9 mouse cellular contexts compared by ENCODE assay signal in the genomic region with DNA sequence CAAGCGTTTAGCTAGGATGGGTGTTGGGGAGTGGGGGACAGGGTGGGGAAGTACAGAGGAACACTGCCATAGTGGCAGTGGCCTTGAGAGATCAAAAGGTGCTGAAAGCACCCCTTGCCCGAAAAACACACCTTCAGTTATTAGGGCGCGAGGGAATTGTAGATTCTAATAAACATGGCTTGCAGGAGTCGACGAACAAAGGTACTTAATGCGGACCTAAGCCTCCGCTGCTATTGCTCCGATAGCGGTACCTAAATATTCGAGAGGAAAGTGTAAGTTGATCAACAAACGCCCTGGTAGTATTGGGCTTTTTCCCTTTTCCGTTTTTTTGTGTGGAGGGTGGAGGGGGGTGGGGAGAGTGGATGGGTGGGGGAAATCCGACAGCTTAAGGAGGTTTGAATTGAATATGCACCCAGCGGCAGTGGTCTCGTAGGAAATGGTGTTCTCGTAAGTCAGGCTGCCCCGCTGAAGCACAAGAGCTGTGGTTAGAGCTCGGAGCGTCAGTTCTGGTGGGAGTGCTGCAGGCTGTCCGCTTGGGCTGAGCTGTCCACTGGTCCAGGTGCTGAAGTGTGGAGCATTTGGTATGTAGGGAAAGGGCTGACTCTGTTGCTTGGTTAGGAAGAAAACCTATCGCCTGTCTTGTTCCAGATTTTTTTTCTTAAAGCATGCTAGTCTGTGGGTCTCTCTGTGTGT.
DNase-seq lines count a peak whose midpoint lies in the region; ATAC-seq and TF ChIP-seq lines count a peak whose summit lies in the region.
"Had no signal": no experiment of that assay in that cellular context is flagged by ENCODE, and none has a peak within 500 bp of the region (broad histone marks: within the 10 kb centered on the region; RNA-seq: fewer than 3 reads in every experiment).

No protein-coding gene starts in this region.

- peak; percentile 23 to 29 for DNase-seq in cerebellum, adult 18-20 months
- no peak for DNase-seq in cerebellum, adult 11-12 months
- DNase-seq in cerebellum, postnatal 25 days, result peak; percentile 57 to 62
- DNase-seq in gastrocnemius, postnatal 10 days, result peak; percentile 84
- DNase-seq in limb, embryonic 10.5 days (ENCODE audit: low spot score), result peak; percentile 93
- DNase-seq in midbrain, embryonic 11.5 days (ENCODE audit: low spot score, missing footprints), result peak; percentile 97
- DNase-seq in stomach, postnatal 0 days (ENCODE audit: low spot score), result peak; percentile 86

- no peak overlapping the region for H3K27ac ChIP-seq in intestine, embryonic 15.5 days
- no peak overlapping the region for H3K27ac ChIP-seq in limb, embryonic 10.5 days
- H3K27ac ChIP-seq in midbrain, embryonic 11.5 days (ENCODE audit: low read depth, low read length), result peak overlapping the region; percentile 67; the same call in 1 of the 2 replicates
- H3K27ac ChIP-seq in stomach, postnatal 0 days (replicated peaks), result no peak overlapping the region
- H3K27ac ChIP-seq: macrophage had no signal

- H3K4me2 ChIP-seq in intestine, embryonic 15.5 days (replicated peaks), result peak overlapping the region; percentile 55
- peak overlapping the region; percentile 55 for H3K4me2 ChIP-seq in midbrain, embryonic 11.5 days
- H3K4me2 ChIP-seq in stomach, postnatal 0 days (replicated peaks; ENCODE audit: low read depth), result peak overlapping the region; percentile 39

- no peaks in the 10 kb centered on the region for H3K36me3 ChIP-seq in intestine, embryonic 15.5 days
- no peaks in the 10 kb centered on the region for H3K36me3 ChIP-seq in limb, embryonic 10.5 days
- no peaks in the 10 kb centered on the region for H3K36me3 ChIP-seq in midbrain, embryonic 11.5 days (ENCODE audit: control insufficient read depth, insufficient read depth, low read length)
- H3K36me3 ChIP-seq in stomach, postnatal 0 days (ENCODE audit: control insufficient read depth, insufficient read depth, low read length), result no peaks in the 10 kb centered on the region

- H3K27me3 ChIP-seq in intestine, embryonic 15.5 days (replicated peaks), result peaks cover 40% of the 10 kb centered on the region
- H3K27me3 ChIP-seq in limb, embryonic 10.5 days (ENCODE audit: low read depth, poor library complexity, severe bottlenecking), result peaks cover 73% of the 10 kb centered on the region
- H3K27me3 ChIP-seq in midbrain, embryonic 11.5 days (ENCODE audit: control insufficient read depth, insufficient read depth, low read length), result peaks cover 52% of the 10 kb centered on the region
- 0 out of 2 replicates have a peak, but pooled peaks cover 4% of the 10 kb centered on the region for H3K27me3 ChIP-seq in stomach, postnatal 0 days (ENCODE audit: control insufficient read depth, insufficient read depth, low read length)

- H3K4me3 ChIP-seq in intestine, embryonic 15.5 days (replicated peaks), result peak overlapping the region; percentile 19
- H3K4me3 ChIP-seq in limb, embryonic 10.5 days, result peak overlapping the region; percentile 49
- peak overlapping the region; percentile 38 for H3K4me3 ChIP-seq in midbrain, embryonic 11.5 days (ENCODE audit: low read depth, low read length)
- H3K4me3 ChIP-seq in stomach, postnatal 0 days (ENCODE audit: low read depth, low read length), result peak overlapping the region; percentile 19

- peak; percentile 39; the same call in 1 of the 2 replicates for TF ChIP-seq CTCF in stomach, postnatal 0 days (IDR thresholded peaks at IDR 0.05; ENCODE audit: low read depth)

- no peak for TF ChIP-seq EP300 in stomach, postnatal 0 days (optimal IDR thresholded peaks at IDR 0.05)

- no peak overlapping the region for H3K9ac ChIP-seq in intestine, embryonic 15.5 days
- H3K9ac ChIP-seq in midbrain, embryonic 11.5 days (ENCODE audit: low read length), result peak overlapping the region; percentile 61
- no peak overlapping the region for H3K9ac ChIP-seq in stomach, postnatal 0 days (ENCODE audit: low read length)

- H3K9me3 ChIP-seq in intestine, embryonic 15.5 days, result no peaks in the 10 kb centered on the region
- H3K9me3 ChIP-seq in limb, embryonic 10.5 days (replicated peaks), result no peaks in the 10 kb centered on the region
- no peaks in the 10 kb centered on the region for H3K9me3 ChIP-seq in midbrain, embryonic 11.5 days (ENCODE audit: control insufficient read depth, low read length)
- H3K9me3 ChIP-seq in stomach, postnatal 0 days (ENCODE audit: control insufficient read depth, low read length), result no peaks in the 10 kb centered on the region

- WGBS in intestine, embryonic 15.5 days, result 2% methylated on average over 22 of the region's 22 CpGs
- 2% methylated on average over 22 of the region's 22 CpGs for WGBS in limb, embryonic 10.5 days
- 2% methylated on average over 22 of the region's 22 CpGs for WGBS in midbrain, embryonic 11.5 days
- 2% methylated on average over 22 of the region's 22 CpGs for WGBS in stomach, postnatal 0 days

- H3K4me1 ChIP-seq in intestine, embryonic 15.5 days (replicated peaks), result peaks cover 17% of the 10 kb centered on the region
- H3K4me1 ChIP-seq in limb, embryonic 10.5 days, result peaks cover 40% of the 10 kb centered on the region
- H3K4me1 ChIP-seq in midbrain, embryonic 11.5 days (ENCODE audit: control insufficient read depth, insufficient read depth, low read length), result peaks cover 15% of the 10 kb centered on the region
- no peaks in the 10 kb centered on the region for H3K4me1 ChIP-seq in stomach, postnatal 0 days (replicated peaks; ENCODE audit: control insufficient read depth, insufficient read depth)

- ATAC-seq in intestine, embryonic 15.5 days, result peak; percentile 78
- ATAC-seq in midbrain, embryonic 11.5 days (ENCODE audit: low FRiP score), result peak; percentile 57
- ATAC-seq in stomach, postnatal 0 days (ENCODE audit: low FRiP score, low TSS enrichment), result peak; percentile 77
